Mouse (Mus musculus) fibroblast of lung, adult 2 months (primary cell): ENCODE results near the gene Anapc1.
"Not testable (repeated sequence)": the region's sequence is repeated elsewhere in the genome, so short reads cannot be mapped to it uniquely, and the experiment has no call there.

ENCODE experiments used
- DNase-seq: peaks from one replicate; pipeline ENCODE4 v3.0.0-alpha.2; 2011; ENCODE audit warnings: low read depth

Gene Anapc1

GRCm38 (mm10) chr2:128697047-128697446 lies 9.9 kb upstream of the Anapc1 start:
- DNase-seq, result no peak

DNA sequence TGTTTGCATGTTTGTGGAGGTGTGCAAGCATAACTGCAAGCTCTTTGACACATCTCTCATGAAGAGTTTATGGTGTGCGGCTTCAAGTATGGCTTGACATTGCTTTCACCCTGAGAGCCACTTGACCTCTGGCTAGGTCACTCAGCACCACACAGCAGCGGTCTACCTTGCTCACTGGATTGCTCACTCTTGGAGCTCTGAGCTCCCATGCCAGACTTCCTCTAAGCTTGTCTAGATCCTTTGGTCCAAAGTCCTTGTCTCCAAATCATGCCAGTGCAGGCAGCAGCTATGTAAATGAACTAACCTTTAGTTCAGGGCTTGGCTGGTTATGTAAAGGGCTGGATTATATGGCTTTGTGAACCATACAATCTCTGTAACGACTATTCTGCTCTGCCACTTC lies 9.2 kb upstream of the Anapc1 start:
- DNase-seq, result no peak

DNA sequence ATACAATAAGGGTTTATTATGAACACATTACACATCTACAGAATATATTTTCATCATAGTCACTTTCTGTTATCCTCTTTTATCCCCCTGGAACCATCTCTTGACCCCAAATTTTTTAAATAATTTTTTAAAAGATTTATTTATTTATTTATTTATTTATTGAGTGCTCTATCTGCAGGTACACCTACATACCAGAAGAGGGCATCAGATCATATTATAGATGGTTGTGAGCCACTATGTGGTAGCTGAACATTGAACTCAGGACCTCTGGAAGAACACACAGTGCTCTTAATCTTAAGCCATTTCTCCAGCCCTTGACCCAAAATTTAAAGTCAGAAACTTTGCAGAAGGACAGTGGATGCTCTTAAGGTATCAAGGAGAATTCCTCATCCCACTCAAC lies 7.4 kb upstream of the Anapc1 start:
- no peak for DNase-seq

- DNase-seq, result not testable (repeated sequence)
Observed at GRCm38 (mm10) chr2:128693828-128694227, 6.6 kb upstream of the Anapc1 start.

- DNase-seq, result no peak
Observed at GRCm38 (mm10) chr2:128693236-128693635, 6.0 kb upstream of the Anapc1 start.

GRCm38 (mm10) chr2:128692771-128693170 lies 5.6 kb upstream of the Anapc1 start:
- DNase-seq, result no peak

DNA sequence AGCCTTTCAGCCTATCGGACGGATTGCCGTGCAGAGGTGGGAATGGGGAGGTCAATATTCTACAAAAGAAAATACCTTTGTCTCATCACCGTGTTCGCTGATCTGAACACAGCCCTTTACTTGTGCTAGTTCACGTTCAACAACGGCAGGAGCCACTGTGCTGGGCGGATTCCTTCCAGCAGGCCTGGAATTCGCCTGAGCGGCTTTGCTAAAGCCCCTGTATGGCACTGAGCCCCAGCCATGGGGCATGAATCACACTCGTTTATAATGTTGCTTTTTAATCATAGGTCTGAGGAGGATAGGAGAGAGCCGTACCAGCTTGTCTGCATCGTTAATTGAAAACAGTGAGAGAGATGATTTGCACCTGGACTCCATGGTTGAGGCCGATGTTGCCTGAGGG lies 5.1 kb upstream of the Anapc1 start:
- DNase-seq, result no peak

DNA sequence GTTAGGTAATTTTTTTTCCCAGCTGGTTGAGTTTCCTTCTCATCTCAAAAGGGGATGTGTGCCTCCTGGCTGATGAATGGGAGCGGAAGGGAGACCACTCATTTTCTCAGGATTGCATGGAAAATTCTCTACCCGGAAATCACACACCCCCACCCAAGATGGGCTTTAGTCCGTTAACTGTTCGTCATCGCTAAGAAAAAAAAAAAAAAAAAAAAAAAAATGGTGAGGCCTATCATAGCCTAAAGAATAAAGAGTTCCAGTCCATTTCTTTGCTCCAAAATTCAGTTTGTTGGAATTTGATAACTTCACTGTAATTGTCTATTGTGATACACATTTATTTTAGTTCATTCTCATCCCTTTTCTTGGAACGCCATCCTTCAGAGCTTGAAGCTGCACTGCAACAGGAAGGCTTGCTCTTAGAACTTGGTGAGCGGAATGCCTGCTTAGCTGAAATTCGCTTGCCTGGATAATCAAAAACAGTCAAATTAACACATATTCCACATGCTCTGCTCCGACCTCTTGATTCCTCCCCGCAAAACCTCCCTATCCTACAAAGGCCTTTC lies 448 bp upstream of the Anapc1 start:
- no peak for DNase-seq

DNA sequence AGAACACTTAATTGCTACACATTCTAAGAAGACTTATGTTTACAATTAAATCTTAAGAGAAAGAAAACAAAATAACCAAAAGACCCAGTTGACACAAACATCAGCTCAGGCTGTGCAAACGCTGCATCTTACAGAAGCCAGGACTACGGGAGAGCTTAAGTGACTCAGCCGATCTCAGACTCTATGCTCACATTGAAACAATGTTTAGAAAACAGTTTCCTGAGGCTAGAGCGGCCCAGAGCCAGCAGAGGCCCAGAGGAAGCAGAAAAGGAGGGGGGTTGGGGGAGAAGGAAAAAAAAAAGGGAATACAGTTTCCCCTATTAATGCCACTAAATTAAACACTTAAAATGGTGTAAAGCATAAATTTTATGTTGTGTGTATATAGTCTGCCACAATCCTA lies 6.5 kb downstream of the Anapc1 start:
- no peak for DNase-seq

GRCm38 (mm10) chr2:128620578-128620977 lies 66.6 kb downstream of the Anapc1 start:
- no peak for DNase-seq

- no peak for DNase-seq
Observed at GRCm38 (mm10) chr2:128615366-128615765, 71.8 kb downstream of the Anapc1 start.

DNA sequence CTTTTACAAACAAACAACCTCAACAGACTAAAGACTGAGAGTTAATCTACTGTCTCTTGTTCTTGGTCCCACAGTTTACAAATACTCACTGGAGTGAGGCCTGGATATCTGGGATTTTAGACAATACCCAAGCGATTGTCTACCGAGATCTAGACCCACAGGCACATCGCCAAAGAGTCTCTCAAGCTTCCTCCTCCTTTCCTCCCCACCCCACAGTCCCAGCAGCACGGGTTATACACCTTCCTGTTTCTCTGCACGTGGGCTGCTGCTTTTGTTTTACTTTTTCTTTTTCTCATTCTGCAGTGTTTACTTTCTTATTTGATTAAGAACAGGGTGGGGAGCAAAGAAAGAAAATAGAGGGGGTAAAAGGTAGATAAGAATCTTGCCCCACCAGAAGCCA lies 73.8 kb downstream of the Anapc1 start:
- no peak for DNase-seq

- DNase-seq, result no peak
Observed at GRCm38 (mm10) chr2:128612275-128612674, 74.9 kb downstream of the Anapc1 start.

DNA sequence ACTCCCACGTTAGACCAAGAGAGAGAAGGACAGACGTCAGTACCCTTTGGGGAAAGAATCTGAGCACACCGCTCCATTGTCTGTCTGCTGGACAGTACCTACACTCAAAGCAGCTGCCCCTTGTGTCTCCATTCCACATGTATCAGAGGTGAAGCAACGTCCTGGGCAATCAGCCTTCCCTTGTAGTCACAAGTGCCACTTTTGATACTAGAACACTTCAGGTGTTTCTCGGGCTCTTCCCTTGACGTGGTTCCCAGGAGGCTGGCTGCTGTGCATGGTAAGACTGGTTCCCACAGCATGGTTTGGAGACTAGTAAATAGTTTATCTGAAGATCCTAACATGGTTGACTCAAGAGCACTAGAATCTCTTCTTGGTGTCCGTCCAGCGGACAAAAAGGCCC lies 76.0 kb downstream of the Anapc1 start:
- DNase-seq, result no peak

DNA sequence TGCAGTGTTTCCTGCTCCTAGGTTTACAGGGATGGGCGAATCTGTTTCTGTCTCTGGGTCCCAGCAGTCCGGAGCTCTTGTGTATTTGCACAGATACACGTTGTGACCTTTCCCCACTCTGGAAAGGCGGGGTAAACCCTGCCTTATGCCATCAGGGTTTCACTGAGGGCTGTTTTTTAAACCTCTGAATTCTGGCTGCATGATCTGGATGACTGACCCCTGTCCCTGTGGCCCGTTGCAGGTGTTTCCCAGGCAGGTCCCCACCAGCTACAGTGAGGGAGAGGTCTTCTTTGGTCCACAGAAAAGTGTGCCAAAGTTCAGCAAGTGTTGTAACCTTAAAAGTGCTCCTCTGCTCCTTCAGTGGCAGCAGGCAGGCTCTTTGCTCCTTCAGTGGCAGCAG lies 77.9 kb downstream of the Anapc1 start:
- DNase-seq, result no peak

GRCm38 (mm10) chr2:128601534-128601933 lies 85.7 kb downstream of the Anapc1 start:
- DNase-seq, result no peak

GRCm38 (mm10) chr2:128592301-128592700 lies 94.9 kb downstream of the Anapc1 start:
- DNase-seq, result no peak

GRCm38 (mm10) chr2:128590909-128591308 lies 96.3 kb downstream of the Anapc1 start, which contains the start of gene Spdye4c:
TSS of gene Spdye4c (plus strand) at chr2:128591209.
- DNase-seq, result no peak

- DNase-seq, result no peak
Observed at GRCm38 (mm10) chr2:128582881-128583280, 104.3 kb downstream of the Anapc1 start.

DNA sequence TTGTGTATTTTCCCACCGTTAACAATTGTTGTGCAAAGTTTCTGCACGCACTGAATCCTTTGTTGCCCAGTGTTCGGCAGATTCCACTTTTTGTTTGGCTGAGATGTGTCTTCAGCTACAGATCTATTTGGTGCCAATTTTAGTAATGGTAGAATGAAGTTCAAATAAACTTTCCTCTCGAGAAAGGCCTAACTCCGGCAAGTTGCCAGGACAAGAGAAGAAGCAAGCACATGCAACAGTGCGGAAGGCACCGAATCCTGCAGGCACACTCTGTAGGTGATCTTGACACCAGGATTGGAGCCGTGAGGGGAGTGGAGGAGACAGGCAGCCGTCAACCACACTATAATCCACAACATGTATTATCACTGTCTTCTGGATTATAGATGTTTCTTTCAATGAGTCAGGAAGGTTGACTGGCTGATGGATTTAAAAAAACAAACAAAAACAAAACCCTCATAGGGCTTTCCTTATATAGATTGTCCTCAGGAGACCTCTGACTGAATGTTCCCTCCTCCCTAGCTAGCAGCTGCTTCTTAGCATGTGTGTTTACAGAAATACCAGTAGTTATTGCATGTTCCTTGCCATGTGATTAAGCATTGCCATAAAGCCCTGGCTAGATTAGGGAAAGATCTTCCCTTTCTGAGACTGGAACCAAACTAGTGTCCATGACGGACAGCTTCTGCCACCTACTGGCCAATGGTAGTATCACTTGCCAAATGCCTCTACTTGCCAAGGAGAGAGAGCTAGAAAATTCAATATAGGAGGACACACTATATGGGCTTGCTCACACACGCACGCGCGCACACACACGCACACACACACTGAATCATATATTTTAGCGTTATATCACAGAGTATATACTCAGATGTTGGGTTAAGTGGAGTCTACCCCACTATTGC lies 114.2 kb downstream of the Anapc1 start:
- peak; percentile 77 for DNase-seq

DNA sequence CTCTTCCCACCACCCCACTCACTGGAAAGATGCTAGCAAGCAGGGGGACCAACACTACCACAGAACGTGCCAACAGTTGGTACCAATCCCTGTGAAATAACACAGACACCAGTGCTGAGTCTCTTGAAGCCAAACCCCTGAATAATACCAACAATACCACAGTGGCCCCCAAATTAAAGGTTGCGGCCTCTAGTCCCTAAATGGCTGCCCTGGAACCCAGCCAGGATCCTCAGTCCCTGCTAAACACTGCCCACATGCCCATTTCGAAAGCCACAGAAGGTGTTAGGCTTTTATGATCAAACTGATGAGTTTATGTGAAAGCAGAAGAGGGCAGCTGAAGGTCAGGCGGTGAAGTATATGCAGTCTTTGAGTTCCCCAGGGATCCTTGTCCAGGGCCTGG lies 116.2 kb downstream of the Anapc1 start:
- no peak for DNase-seq

GRCm38 (mm10) chr2:128568490-128568889 lies 118.7 kb downstream of the Anapc1 start:
- DNase-seq, result no peak

DNA sequence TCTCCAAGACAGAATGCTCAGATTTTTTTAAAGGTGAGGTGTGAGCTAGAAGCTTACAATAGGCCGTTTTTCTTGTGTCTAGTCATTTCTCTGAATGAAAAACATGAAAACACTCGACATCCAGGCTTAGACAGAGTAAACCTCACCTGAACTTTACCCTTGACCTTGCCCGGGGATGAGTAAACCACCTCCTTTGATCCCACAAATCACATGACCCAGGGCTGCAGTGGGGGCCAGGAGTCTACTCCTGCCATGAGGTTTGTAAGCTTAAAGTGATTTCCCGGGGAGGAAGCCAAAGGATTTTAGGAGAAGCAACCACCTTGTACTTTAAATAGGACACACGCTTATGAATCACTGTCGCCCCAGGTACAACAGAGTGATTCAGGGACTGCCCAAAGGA lies 119.2 kb downstream of the Anapc1 start:
- no peak for DNase-seq
